Mouse (Mus musculus): ENCODE results near the gene Gm20219. TPM values are rescaled to one million over a fixed set of nuclear protein-coding genes. Genes with fewer than 3 reads are reported as not detected.

Gene Gm20219
- polyA plus RNA-seq, 1 experiment from 2014 or later: 1.3 TPM

DNA sequence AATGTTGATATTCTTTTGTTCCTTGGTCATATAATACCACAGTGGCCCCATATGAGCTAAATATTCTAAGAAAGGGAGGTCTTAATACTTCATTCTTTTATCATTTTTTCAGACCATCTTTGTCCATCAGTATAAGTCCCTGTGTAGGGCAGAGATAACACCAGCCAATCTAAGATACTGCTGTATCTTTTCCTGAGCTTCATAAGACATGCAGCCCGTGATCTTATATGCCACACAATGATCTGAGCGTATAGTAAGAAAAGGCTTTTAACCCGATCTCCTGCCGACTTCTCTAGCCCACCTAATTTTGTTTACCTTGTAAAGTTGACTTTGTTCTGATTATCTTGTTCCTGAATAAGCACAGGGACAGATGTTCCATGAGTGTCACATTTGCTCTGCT lies 29.2 kb downstream of the Gm20219 start:
- no peaks in the 10 kb centered on the region for H3K9me3 ChIP-seq
- no peaks in the 10 kb centered on the region for H3K4me1 ChIP-seq
- no peak for DNase-seq (ENCODE audit: extremely low spot score, low spot score)
- WGBS: 85% methylated on average over 4 of the region's 4 CpGs
- H3K27ac ChIP-seq: no peak overlapping the region
- H3K36me3 ChIP-seq (replicated peaks): no peaks in the 10 kb centered on the region
- no peak overlapping the region for H3K4me3 ChIP-seq
- H3K27me3 ChIP-seq (ENCODE audit: poor library complexity, severe bottlenecking): 0 out of 2 replicates have a peak, but pooled peaks cover 3% of the 10 kb centered on the region

DNA sequence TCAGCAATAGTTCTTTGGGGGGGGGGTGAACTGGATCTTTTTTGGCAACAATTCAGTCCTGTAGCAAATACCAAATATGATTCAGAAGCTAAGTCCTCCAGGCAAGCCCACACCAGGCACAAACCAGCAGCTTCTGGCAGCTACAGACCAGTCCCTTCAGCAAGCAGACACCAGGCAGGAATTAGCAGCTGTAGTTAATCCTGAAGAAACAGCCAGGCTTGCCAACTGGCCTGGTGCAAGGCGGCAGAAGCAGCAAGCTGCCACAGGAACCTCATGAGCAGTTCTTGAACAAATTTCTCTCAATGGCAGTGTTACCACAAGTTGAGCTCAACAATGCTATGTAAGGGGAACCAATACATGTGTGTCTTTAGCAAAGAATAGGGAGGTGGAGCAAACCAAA lies 31.4 kb downstream of the Gm20219 start:
- DNase-seq (ENCODE audit: extremely low spot score, low spot score): no peak
- H3K9me3 ChIP-seq: no peaks in the 10 kb centered on the region
- H3K27ac ChIP-seq: no peak overlapping the region
- H3K4me1 ChIP-seq: no peaks in the 10 kb centered on the region
- H3K27me3 ChIP-seq (ENCODE audit: poor library complexity, severe bottlenecking): 0 out of 2 replicates have a peak, but pooled peaks cover 3% of the 10 kb centered on the region
- 60% methylated on average over 1 of the region's 1 CpGs for WGBS
- H3K4me3 ChIP-seq: no peak overlapping the region
- H3K36me3 ChIP-seq (replicated peaks): no peaks in the 10 kb centered on the region

- WGBS: 11% methylated on average over 13 of the region's 13 CpGs
- Histone ChIP-seq H3K27me3 (ENCODE audit: poor library complexity, severe bottlenecking) (peaks cover 64% of the 10 kb centered on the region), H3K4me3 (peak overlapping the region; percentile 25), H3K36me3 (replicated peaks) (no peaks in the 10 kb centered on the region), H3K27ac (peak overlapping the region; percentile 81), H3K4me1 (peaks cover 34% of the 10 kb centered on the region), H3K9me3 (peaks cover 15% of the 10 kb centered on the region)
- DNase-seq (ENCODE audit: extremely low spot score, low spot score): no peak
These were observed 38.3 kb downstream of the Gm20219 start for GRCm38 (mm10) chr17:56515690-56516410.

DNA sequence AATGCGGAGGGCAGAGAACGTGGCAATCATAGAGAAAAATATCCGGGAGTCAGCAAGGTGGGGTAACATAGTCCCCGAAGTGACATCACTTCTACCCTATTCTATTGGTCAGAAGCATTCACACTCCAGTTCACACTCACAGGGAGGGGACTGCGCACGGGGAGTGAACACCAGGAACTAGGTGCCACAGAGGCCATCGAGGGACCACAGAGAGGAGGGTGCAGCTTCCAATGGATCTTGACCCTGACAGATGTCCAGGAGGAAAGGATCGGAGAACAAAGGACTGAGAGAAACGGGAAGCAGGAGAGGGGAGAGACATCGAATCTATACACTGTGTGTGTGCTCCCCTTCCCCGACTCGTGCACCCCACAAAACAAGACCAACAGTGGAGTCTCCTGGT lies 39.3 kb downstream of the Gm20219 start:
- peaks cover 73% of the 10 kb centered on the region for H3K27me3 ChIP-seq (ENCODE audit: poor library complexity, severe bottlenecking)
- H3K4me3 ChIP-seq: no peak overlapping the region
- H3K27ac ChIP-seq: peak overlapping the region; percentile 81
- H3K36me3 ChIP-seq (replicated peaks): no peaks in the 10 kb centered on the region
- H3K4me1 ChIP-seq: peaks cover 43% of the 10 kb centered on the region
- H3K9me3 ChIP-seq: peaks cover 15% of the 10 kb centered on the region
- DNase-seq (ENCODE audit: extremely low spot score, low spot score): no peak
- 58% methylated on average over 12 of the region's 12 CpGs for WGBS

DNA sequence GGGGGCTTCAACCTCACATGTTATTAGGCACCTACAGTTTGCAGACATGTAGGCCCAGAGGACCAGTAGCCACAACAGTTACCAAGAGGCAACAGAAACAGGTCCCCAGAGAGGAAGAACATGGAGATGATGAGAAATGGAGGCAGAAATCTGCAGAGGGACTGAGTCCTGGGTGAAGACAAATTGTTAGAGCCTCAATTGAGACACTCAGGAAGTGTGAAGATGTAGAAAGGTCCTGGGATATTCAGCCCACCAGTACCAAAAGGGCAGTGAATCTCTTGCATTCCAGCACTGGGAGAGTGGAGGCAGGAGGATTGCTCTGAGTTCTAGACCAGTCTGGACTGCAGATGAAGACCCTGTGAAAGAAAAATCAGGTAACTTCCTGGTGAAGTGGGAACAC lies 39.9 kb downstream of the Gm20219 start:
- H3K27ac ChIP-seq: no peak overlapping the region
- H3K9me3 ChIP-seq: peaks cover 15% of the 10 kb centered on the region
- no peak overlapping the region for H3K4me3 ChIP-seq
- no peak for DNase-seq (ENCODE audit: extremely low spot score, low spot score)
- peaks cover 49% of the 10 kb centered on the region for H3K4me1 ChIP-seq
- H3K27me3 ChIP-seq (ENCODE audit: poor library complexity, severe bottlenecking): peaks cover 79% of the 10 kb centered on the region
- no peaks in the 10 kb centered on the region for H3K36me3 ChIP-seq (replicated peaks)

GRCm38 (mm10) chr17:56512310-56512709 lies 41.9 kb downstream of the Gm20219 start, which contains the start of gene Znrf4:
Gene Znrf4 (minus strand): TSS chr17:56512431.
- H3K4me3 ChIP-seq: peak within 1 kb of the TSS; percentile 38
- peaks cover 15% of the 10 kb centered on the region for H3K9me3 ChIP-seq
- H3K36me3 ChIP-seq (replicated peaks): no peaks in the 10 kb centered on the region
- 67% methylated on average over 22 of the region's 22 CpGs for WGBS
- no peak for DNase-seq (ENCODE audit: extremely low spot score, low spot score)
- peak within 1 kb of the TSS; percentile 97 for H3K27ac ChIP-seq
- H3K4me1 ChIP-seq: peaks cover 69% of the 10 kb centered on the region
- H3K27me3 ChIP-seq (ENCODE audit: poor library complexity, severe bottlenecking): peaks cover 92% of the 10 kb centered on the region

DNA sequence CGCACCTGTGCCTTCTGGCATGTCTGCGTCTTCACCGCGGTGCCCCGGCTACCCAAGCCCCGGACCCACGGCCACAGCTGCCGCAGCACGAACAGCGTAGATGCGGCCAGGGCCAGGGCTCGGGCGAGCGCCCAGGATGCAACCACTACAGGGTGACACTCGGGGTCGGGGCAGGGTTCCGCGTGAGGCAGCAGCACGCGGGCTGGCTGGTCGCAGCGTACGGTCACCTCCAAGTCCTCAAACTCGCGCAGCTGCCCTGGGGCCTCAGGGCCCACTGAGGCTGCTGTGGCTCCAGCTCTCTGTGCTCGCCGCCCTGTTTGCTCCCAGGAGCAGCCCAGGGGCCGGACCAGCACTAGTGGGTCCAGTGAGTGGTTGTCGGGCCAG lies 42.5 kb downstream of the Gm20219 start:
- H3K9me3 ChIP-seq: peaks cover 15% of the 10 kb centered on the region
- H3K27me3 ChIP-seq (ENCODE audit: poor library complexity, severe bottlenecking): peaks cover 87% of the 10 kb centered on the region
- no peak for DNase-seq (ENCODE audit: extremely low spot score, low spot score)
- WGBS: 23% methylated on average over 29 of the region's 29 CpGs
- H3K4me3 ChIP-seq: peak overlapping the region; percentile 38
- H3K4me1 ChIP-seq: peaks cover 76% of the 10 kb centered on the region
- H3K27ac ChIP-seq: peak overlapping the region; percentile 97
- H3K36me3 ChIP-seq (replicated peaks): no peaks in the 10 kb centered on the region

GRCm38 (mm10) chr17:56510970-56511706 lies 43.0 kb downstream of the Gm20219 start:
- 8% methylated on average over 60 of the region's 60 CpGs for WGBS
- peak overlapping the region; percentile 97 for H3K27ac ChIP-seq

DNA sequence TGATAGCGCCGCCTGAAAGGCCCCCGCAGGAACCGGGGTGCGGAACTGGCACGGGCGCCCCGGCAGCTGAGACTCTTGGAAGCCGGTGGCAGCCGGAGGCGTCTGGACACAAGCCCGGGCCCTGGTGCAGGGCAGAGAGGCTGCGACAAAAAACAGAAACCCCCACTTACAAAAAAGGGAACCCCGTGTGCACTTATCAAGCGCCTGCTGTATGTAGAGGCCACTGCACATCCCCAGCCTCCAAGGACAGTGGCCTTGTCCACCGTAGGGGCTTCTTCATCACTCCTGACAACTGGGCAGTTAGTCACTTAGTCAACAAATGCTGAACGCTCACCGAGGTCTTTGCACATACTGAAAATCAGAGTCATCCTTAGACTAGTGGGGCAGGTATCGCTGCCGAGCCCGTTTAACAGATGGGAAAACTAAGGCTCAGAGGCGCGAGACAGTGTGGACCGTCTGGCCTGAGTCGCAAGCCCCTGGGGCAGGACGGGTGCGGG lies 43.7 kb downstream of the Gm20219 start:
- H3K4me3 ChIP-seq: peak overlapping the region; percentile 38
- peaks cover 15% of the 10 kb centered on the region for H3K9me3 ChIP-seq
- peaks cover 82% of the 10 kb centered on the region for H3K27me3 ChIP-seq (ENCODE audit: poor library complexity, severe bottlenecking)
- peak overlapping the region; percentile 97 for H3K27ac ChIP-seq
- H3K36me3 ChIP-seq (replicated peaks): no peaks in the 10 kb centered on the region
- WGBS: 28% methylated on average over 27 of the region's 27 CpGs
- H3K4me1 ChIP-seq: peaks cover 73% of the 10 kb centered on the region
- DNase-seq (ENCODE audit: extremely low spot score, low spot score): no peak

More at GRCm38 (mm10) chr17:56510970-56511706, 43.0 kb downstream of the Gm20219 start:
- H3K9me3 ChIP-seq: peaks cover 15% of the 10 kb centered on the region
- peak; percentile 27 for DNase-seq (ENCODE audit: extremely low spot score, low spot score)
- H3K27me3 ChIP-seq (ENCODE audit: poor library complexity, severe bottlenecking): peaks cover 87% of the 10 kb centered on the region
- H3K4me1 ChIP-seq: peaks cover 76% of the 10 kb centered on the region
- H3K36me3 ChIP-seq (replicated peaks): no peaks in the 10 kb centered on the region
- peak overlapping the region; percentile 38 for H3K4me3 ChIP-seq

DNA sequence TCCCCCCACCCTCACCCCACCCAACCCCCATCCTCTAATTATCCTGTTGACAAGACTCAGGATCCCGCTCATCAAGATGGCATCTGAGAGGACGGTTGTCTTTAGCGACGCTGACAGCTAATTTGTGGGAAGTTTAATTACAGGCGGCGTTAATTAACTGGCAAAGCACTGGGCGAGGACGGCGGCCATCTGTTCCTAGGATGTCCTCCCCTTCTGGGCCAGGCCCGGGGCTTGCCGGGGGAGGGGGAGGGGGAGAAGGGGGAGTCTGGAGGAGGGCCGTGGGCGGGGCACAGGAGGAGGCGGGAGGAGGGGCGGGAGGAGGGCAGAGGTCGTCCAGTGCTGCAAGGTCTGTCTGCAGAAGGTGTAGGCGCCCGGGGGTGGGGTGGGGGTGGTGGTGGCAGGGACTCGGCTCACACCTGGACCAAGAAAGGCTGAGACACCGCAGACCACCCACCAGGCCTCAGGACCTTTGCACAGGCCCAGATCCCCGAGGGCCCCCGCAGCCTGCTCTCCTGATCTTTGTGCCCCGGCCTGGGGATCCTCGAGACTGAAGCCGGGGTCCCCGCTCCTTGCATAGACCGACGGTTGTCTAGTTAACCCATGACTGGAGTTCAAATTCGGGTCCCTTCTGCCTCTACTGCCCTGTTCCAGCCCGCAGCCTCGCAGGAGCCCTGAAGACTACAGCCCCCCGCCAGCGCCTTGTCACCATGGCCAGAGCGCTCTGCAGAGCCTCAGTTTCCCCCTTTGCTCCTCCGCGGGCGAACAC lies 44.3 kb downstream of the Gm20219 start:
- Histone ChIP-seq H3K27ac (peak overlapping the region; percentile 97), H3K4me1 (peaks cover 66% of the 10 kb centered on the region), H3K4me3 (peak overlapping the region; percentile 38), H3K27me3 (ENCODE audit: poor library complexity, severe bottlenecking) (peaks cover 75% of the 10 kb centered on the region), H3K36me3 (replicated peaks) (no peaks in the 10 kb centered on the region), H3K9me3 (peaks cover 18% of the 10 kb centered on the region)
- DNase-seq (ENCODE audit: extremely low spot score, low spot score): peak; percentile 77
- WGBS: 6% methylated on average over 31 of the region's 37 CpGs

DNA sequence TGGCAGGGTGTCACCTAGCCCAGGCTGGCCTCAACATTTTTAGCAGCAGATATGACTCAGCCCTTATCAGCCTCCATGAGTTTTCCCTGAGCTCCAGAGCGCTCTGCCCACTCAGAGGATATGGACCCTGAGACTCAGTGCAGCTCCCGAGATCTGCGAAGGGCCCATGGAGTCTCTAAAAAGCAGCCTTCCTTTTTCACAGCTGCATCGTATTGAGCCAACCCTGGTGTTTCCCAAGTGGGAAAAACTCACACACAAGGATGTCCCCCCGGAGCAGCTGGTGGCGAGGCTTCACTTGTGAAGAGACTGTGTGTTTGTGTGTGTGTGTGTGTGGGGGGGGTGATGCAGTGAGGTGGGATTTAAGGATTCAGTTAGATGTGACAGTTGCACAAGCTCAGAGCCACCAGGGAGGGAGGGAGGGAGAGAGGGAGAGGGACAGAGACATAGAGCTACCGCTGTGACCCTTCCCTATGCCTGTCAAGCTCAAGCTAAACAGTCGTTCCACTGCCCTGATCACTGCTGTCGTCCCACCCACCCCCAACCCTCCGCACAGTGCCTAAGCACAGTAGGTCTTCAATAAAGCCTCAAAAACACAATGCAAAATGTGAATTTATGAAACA lies 45.1 kb downstream of the Gm20219 start:
- Histone ChIP-seq H3K4me1 (peaks cover 61% of the 10 kb centered on the region), H3K27ac (peak overlapping the region; percentile 97), H3K36me3 (replicated peaks) (no peaks in the 10 kb centered on the region), H3K27me3 (ENCODE audit: poor library complexity, severe bottlenecking) (peaks cover 68% of the 10 kb centered on the region), H3K9me3 (peaks cover 25% of the 10 kb centered on the region), H3K4me3 (peak overlapping the region; percentile 38)
- 36% methylated on average over 10 of the region's 10 CpGs for WGBS
- DNase-seq (ENCODE audit: extremely low spot score, low spot score): no peak
